Mouse (Mus musculus): ENCODE measurements around the gene Samd13. TPM values are rescaled to one million over a fixed set of nuclear protein-coding genes. Genes with fewer than 3 reads are reported as not detected.

Gene Samd13
- polyA plus RNA-seq, 1 experiment from 2014 or later: 0.53 TPM

DNA sequence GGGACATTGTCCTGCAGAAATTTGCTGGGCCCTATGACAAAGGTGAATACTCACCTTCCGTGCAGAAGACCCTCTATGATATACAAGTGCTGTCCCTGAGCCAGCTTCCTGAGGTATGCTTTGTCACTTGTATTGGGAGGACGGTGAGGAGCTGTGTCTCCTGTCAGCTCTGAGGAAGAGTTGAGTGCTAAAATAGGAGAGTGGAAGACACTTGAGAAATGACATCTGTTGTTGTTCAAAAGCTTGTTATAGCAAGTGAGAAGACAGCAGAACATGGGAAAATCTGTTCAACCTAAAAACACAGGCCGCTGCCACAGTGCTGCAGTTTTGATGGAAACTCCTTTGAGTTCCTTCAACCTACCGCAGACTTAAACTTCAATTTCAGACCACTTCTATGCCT is 59.6 kb downstream of the Samd13 start:
- H3K4me3 ChIP-seq (replicated peaks): no peak overlapping the region
- no peak overlapping the region for H3K4me2 ChIP-seq (replicated peaks)
- 79% methylated on average over 4 of the region's 4 CpGs for WGBS
- H3K4me1 ChIP-seq (replicated peaks): no peaks in the 10 kb centered on the region
- H3K27ac ChIP-seq: no peak overlapping the region
- no peak for ATAC-seq
- no peak overlapping the region for H3K9ac ChIP-seq
- H3K27me3 ChIP-seq (replicated peaks): no peaks in the 10 kb centered on the region
- H3K9me3 ChIP-seq: no peaks in the 10 kb centered on the region
- H3K36me3 ChIP-seq: no peaks in the 10 kb centered on the region

DNA sequence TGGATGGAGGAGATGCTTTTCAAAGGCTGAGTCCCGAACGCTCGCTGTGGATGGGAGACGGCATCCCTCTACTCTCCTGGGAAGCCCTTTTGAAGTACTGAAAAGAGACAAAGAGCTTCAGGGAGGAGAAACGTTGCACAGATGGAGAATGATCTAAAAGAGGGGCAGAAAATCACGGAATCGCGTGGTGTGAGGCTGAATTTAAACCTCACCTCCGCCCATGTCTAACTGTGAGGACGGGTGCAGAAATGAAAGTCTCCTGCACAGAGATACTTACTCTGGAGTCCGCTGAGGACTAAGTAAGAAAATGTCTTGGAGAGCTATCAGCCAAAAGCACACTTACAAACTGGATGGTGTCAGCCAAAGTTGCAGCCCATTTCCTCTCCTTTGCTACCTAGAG is 63.4 kb downstream of the Samd13 start:
- 85% methylated on average over 11 of the region's 11 CpGs for WGBS
- no peak for ATAC-seq
- H3K27me3 ChIP-seq (replicated peaks): no peaks in the 10 kb centered on the region
- H3K4me1 ChIP-seq (replicated peaks): no peaks in the 10 kb centered on the region
- no peaks in the 10 kb centered on the region for H3K9me3 ChIP-seq
- no peak overlapping the region for H3K4me3 ChIP-seq (replicated peaks)
- H3K9ac ChIP-seq: no peak overlapping the region
- no peak overlapping the region for H3K4me2 ChIP-seq (replicated peaks)
- H3K36me3 ChIP-seq: no peaks in the 10 kb centered on the region
- no peak overlapping the region for H3K27ac ChIP-seq

DNA sequence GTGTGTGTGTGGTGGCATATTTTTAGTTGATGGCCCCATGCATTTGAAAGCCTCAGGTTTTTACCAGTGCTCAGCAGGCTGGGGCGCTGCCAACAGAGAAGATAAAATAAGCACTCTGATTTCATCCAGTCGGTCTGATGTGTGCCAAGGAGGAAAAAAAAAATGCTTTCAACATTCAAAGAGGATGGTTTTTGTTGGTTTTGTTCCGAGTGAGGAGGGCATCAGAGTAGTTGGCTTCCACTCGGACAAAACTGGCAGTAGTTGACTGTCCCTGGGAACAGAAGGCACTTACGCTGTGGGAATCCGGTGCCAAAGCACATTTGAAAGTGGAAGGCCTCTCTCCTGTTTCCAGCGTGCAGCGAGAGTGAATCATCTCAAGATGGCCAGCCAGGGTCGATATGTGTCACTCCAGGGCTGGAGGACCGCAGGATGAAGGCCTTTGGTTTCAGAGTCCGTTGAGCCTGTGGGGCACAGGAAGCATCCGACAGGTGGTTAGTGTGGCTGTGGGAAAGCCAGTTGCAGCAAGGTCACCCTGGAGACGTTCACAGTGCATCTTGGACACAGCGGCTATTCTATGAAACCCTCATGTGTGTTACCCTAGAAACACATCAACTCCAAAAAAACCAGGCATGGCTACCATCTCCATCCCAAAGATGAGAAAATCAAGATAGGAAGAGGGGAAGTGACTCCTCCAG is 64.7 kb downstream of the Samd13 start:
- Histone ChIP-seq H3K4me2 (replicated peaks) (no peak overlapping the region), H3K4me1 (replicated peaks) (no peaks in the 10 kb centered on the region), H3K27me3 (replicated peaks) (no peaks in the 10 kb centered on the region), H3K9ac (no peak overlapping the region), H3K9me3 (no peaks in the 10 kb centered on the region), H3K36me3 (no peaks in the 10 kb centered on the region), H3K27ac (no peak overlapping the region), H3K4me3 (replicated peaks) (no peak overlapping the region)
- ATAC-seq: no peak
- 84% methylated on average over 14 of the region's 14 CpGs for WGBS

DNA sequence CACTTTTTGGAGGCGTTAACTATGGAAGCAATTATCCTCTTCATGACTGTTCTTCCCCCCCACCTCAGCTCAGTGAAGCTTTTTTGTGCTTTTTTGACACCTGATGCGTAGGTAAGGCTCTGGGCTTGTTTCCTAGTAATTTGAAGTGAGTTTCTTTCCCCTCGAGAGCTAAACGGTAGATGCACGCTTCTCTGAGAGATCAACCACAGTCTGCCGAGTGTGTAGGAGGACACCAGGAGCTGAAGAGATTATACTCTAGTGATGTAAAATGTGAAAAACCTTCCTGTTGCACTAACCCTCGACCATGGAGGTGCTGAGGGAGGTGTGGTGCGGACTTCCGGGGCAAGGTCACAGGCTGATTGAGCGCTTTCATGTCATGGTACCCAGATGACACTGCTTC is 65.3 kb downstream of the Samd13 start:
- Histone ChIP-seq H3K4me3 (replicated peaks) (no peak overlapping the region), H3K27ac (no peak overlapping the region), H3K4me1 (replicated peaks) (no peaks in the 10 kb centered on the region), H3K9ac (no peak overlapping the region), H3K36me3 (no peaks in the 10 kb centered on the region), H3K9me3 (no peaks in the 10 kb centered on the region), H3K27me3 (replicated peaks) (no peaks in the 10 kb centered on the region), H3K4me2 (replicated peaks) (no peak overlapping the region)
- no peak for ATAC-seq
- 88% methylated on average over 10 of the region's 10 CpGs for WGBS

DNA sequence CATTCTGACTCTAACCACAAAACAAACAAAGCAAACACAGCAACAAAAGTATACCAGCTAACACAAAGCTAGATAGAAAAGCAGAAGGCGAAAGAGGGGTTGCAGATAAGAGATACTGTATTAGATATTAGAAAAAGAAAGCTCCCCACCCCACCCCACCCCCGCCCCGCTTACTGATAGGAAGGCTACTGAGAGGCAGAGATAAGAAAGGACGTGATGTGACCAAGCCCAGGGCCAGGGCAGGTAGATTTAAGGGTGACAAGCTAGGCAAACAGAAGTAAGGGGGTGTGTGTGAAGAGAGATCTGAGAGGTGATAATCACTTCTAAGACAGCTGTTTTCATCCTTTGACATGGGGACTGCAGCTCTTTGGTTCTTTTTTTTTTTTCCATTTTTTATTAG is 67.0 kb downstream of the Samd13 start:
- Histone ChIP-seq H3K4me2 (replicated peaks) (no peak overlapping the region), H3K9ac (no peak overlapping the region), H3K9me3 (no peaks in the 10 kb centered on the region), H3K4me1 (replicated peaks) (no peaks in the 10 kb centered on the region), H3K36me3 (no peaks in the 10 kb centered on the region), H3K4me3 (replicated peaks) (no peak overlapping the region), H3K27me3 (replicated peaks) (no peaks in the 10 kb centered on the region), H3K27ac (no peak overlapping the region)
- no peak for ATAC-seq
- WGBS: 62% methylated on average over 4 of the region's 4 CpGs

DNA sequence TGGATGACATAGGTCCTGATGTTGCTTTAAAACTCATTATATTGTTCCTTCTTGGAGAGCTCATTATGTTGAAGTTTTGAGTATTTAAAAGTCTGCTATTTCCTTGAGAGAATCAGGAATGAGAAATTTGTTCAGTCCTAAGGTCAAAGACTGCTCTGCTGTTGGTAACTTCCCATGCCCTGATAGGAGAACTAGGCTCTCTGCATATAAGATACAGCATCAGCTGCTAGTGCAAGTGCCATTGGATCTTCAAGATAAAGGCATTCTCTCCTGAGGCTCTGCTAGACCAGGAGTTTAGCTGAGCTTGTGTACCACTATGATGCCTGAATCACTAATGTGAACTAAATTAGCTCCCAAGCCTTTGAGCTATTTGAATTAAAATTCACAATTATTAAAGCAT is 67.4 kb downstream of the Samd13 start:
- ATAC-seq: no peak
- Histone ChIP-seq H3K4me3 (replicated peaks) (no peak overlapping the region), H3K9me3 (no peaks in the 10 kb centered on the region), H3K27me3 (replicated peaks) (no peaks in the 10 kb centered on the region), H3K4me1 (replicated peaks) (no peaks in the 10 kb centered on the region), H3K36me3 (no peaks in the 10 kb centered on the region), H3K9ac (no peak overlapping the region), H3K4me2 (replicated peaks) (no peak overlapping the region), H3K27ac (no peak overlapping the region)

DNA sequence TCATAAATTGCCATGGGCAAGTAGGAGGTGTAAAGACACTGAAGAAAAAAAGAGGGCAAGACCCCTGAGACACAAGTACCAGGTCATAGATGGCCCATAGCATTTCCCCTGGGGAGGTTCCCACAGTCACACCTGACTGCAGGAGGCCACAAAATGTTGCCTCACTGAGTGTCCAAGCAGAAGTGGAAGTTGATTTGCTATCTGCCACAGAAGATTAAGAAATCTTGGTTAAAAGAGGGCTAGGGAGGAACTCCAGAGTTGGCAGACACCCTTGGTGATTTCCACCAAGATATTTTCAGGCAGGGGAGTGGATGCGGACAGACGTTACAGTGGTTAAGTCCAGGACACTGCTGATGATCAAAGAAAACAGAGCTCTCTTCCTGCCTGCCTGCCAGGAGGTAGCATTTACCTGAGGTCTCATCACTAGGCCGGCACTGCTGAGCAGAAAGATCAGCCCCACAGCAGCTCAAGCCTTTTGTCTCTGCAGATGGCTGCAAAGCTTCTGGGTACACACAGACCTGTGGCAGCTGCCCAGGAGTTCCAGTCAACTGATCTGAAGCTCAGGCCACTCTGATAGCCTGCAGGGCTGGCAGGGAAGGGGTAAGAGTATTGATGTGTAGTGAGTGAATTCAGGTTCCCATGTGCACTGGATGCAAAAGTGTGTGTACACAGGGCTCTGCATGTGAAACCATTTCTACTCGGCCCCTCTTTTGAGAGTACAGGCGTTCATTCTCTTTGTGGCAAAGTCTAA is 68.7 kb downstream of the Samd13 start:
- ATAC-seq: no peak
- Histone ChIP-seq H3K4me3 (replicated peaks) (no peak overlapping the region), H3K27me3 (replicated peaks) (no peaks in the 10 kb centered on the region), H3K36me3 (no peaks in the 10 kb centered on the region), H3K4me1 (replicated peaks) (no peaks in the 10 kb centered on the region), H3K9ac (no peak overlapping the region), H3K4me2 (replicated peaks) (no peak overlapping the region), H3K27ac (no peak overlapping the region), H3K9me3 (no peaks in the 10 kb centered on the region)
- WGBS: 77% methylated on average over 5 of the region's 5 CpGs

DNA sequence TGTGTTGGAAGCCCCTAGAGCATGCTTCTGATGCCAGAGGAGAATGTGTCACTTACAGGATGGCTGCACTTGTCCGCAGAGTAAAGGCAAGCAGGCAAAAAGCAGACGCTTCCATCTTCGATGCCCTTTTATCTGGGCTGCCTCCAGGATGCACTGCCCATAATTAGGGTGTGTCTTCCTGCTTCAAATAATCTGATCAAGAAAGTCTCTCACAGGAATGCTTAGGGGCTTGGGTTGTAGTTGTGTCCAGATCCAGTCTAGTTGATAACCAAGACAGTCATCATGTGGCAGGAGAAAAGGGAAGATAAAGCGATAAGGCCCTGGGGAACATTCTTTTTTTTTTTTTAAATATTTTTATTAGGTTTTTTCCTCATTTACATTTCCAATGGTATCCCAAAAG is 69.9 kb downstream of the Samd13 start, which contains the start of gene Dnase2b:
TSS of gene Dnase2b (minus strand) at position 101 of the 400 bp plus-strand sequence.
- 90% methylated on average over 4 of the region's 4 CpGs for WGBS
- H3K4me3 ChIP-seq (replicated peaks): no peak within 1 kb of the TSS
- H3K4me1 ChIP-seq (replicated peaks): no peaks in the 10 kb centered on the region
- H3K9me3 ChIP-seq: no peaks in the 10 kb centered on the region
- H3K27me3 ChIP-seq (replicated peaks): no peaks in the 10 kb centered on the region
- H3K27ac ChIP-seq: no peak within 1 kb of the TSS
- no peak within 1 kb of the TSS for H3K4me2 ChIP-seq (replicated peaks)
- H3K36me3 ChIP-seq: no peaks in the 10 kb centered on the region
- H3K9ac ChIP-seq: no peak within 1 kb of the TSS
- ATAC-seq: no peak

DNA sequence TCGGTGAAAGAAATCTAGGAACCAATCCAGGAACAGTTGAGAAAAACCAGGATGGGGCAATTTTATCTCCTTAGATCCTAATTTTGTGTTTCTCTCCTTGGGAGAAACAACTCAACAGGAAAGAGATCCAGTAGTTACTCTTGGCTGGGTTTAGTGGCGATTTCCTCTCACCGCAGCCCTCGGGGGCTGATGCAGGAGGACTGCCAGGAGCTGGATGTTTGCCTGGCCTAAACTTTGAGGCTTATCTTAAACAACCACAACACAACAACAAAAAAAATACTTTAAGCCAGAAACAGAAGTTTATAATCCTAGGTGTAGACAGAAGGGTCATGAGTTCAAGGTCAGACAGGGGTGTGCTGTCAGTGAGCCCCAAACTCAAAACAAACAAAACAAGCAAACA is 73.6 kb downstream of the Samd13 start:
- H3K36me3 ChIP-seq: no peaks in the 10 kb centered on the region
- no peak overlapping the region for H3K4me2 ChIP-seq (replicated peaks)
- H3K27me3 ChIP-seq (replicated peaks): no peaks in the 10 kb centered on the region
- ATAC-seq: no peak
- WGBS: 66% methylated on average over 4 of the region's 4 CpGs
- H3K4me1 ChIP-seq (replicated peaks): no peaks in the 10 kb centered on the region
- H3K27ac ChIP-seq: no peak overlapping the region
- H3K9me3 ChIP-seq: no peaks in the 10 kb centered on the region
- no peak overlapping the region for H3K4me3 ChIP-seq (replicated peaks)
- no peak overlapping the region for H3K9ac ChIP-seq

DNA sequence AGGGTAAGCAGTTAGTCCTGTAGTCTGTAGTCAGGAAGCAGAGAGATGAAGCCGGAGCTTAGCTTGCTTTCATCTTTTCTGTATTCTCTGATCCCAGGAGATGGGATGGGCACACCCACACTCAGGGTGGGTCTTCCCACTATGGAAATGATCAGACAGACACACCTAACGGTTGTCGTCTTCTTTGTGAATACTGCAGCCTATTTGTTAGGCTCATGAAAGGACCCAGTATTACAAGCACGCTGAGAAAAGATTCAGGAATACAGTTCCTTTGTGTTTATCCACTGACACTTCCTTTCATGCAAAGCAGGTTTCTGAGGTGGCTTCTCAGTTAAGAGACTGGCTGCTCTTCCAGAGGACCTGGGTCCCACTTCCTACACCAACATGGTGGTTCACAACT is 74.1 kb downstream of the Samd13 start:
- 86% methylated on average over 4 of the region's 4 CpGs for WGBS
- no peaks in the 10 kb centered on the region for H3K9me3 ChIP-seq
- no peak for ATAC-seq
- H3K27ac ChIP-seq: no peak overlapping the region
- no peaks in the 10 kb centered on the region for H3K27me3 ChIP-seq (replicated peaks)
- H3K4me1 ChIP-seq (replicated peaks): no peaks in the 10 kb centered on the region
- no peak overlapping the region for H3K4me2 ChIP-seq (replicated peaks)
- no peaks in the 10 kb centered on the region for H3K36me3 ChIP-seq
- no peak overlapping the region for H3K4me3 ChIP-seq (replicated peaks)
- H3K9ac ChIP-seq: no peak overlapping the region

DNA sequence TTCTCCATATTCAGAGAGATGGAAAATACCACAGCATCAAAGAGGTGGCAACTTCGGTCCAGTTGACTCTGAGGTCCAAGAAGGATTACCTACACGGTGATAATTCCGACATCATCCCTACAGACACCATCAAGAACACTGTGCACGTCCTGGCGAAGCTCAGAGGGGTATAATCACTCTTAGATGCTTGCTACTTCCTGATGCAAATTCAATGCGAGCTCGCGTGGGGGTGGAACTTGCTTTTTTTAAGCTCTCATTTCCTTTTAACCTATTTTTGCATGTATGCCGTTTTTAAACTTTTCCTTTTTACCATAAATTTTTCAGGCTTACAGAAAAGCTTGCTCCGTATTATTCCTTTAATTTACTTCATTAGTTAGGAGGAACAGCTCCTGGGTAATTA is 75.1 kb downstream of the Samd13 start:
- Histone ChIP-seq H3K4me1 (replicated peaks) (no peaks in the 10 kb centered on the region), H3K4me2 (replicated peaks) (no peak overlapping the region), H3K27me3 (replicated peaks) (no peaks in the 10 kb centered on the region), H3K4me3 (replicated peaks) (no peak overlapping the region), H3K9me3 (no peaks in the 10 kb centered on the region), H3K9ac (no peak overlapping the region), H3K36me3 (no peaks in the 10 kb centered on the region), H3K27ac (no peak overlapping the region)
- ATAC-seq: no peak
- 79% methylated on average over 10 of the region's 10 CpGs for WGBS

DNA sequence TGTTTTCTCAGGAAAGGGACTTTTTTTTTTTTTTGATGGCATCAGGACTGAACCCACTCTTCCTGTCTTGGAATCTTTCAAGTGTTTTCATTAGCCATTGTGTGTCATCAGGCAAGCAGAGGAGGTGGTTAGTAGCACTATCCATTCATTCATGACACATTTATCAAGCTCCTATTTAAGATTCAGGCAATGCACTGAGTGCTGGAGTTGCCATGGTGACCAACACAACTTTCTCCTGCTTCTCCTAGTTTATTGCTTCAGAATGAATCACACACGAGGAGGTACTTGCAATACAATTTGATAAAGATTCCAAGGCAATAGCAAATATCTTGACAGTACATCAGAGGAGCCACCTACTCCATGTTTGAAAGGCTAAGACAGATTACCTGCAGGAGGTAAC is 78.0 kb downstream of the Samd13 start:
- H3K4me1 ChIP-seq (replicated peaks): no peaks in the 10 kb centered on the region
- ATAC-seq: no peak
- no peak overlapping the region for H3K9ac ChIP-seq
- WGBS: 18% methylated on average over 1 of the region's 1 CpGs
- H3K9me3 ChIP-seq: no peaks in the 10 kb centered on the region
- H3K4me2 ChIP-seq (replicated peaks): no peak overlapping the region
- H3K27me3 ChIP-seq (replicated peaks): no peaks in the 10 kb centered on the region
- H3K36me3 ChIP-seq: no peaks in the 10 kb centered on the region
- no peak overlapping the region for H3K4me3 ChIP-seq (replicated peaks)
- no peak overlapping the region for H3K27ac ChIP-seq

DNA sequence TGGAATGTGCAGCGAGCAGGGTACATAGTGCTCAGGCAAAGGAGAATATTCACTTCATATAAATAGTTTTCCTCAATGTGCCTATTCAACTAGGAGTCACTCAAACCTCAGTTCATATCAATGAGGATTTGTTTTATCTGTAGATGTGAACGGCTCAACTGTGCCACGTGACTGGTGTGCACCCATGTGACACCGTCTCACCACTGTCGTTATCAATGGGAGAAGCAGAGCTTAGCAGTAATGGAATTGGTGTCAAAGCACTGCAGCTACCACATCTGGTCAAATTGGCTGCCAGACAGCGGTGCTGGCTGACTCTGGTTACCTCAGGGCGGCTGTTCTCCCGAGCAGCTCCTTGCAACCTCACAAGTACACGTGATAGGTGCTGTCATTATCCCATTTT is 80.7 kb downstream of the Samd13 start:
- no peak overlapping the region for H3K27ac ChIP-seq
- no peak overlapping the region for H3K4me2 ChIP-seq (replicated peaks)
- 78% methylated on average over 9 of the region's 9 CpGs for WGBS
- no peaks in the 10 kb centered on the region for H3K4me1 ChIP-seq (replicated peaks)
- no peak overlapping the region for H3K4me3 ChIP-seq (replicated peaks)
- no peak overlapping the region for H3K9ac ChIP-seq
- no peak for ATAC-seq
- no peaks in the 10 kb centered on the region for H3K36me3 ChIP-seq
- H3K9me3 ChIP-seq: no peaks in the 10 kb centered on the region
- no peaks in the 10 kb centered on the region for H3K27me3 ChIP-seq (replicated peaks)

Measured in intestine, embryonic 15.5 days (tissue).